Mouse (Mus musculus) midbrain, embryonic 13.5 days (tissue): ENCODE measurements at regions not wholly inside any gene's neighbourhood (a gene's known extent, or its start where the extent isn't known, plus 50 kb on each side); places are given as distances from the start of the nearest gene placed in this dataset. TPM values are rescaled to one million over a fixed set of nuclear protein-coding genes. Genes with fewer than 3 reads are reported as not detected.
A peak's percentile ranks its signal among the peaks of the same experiment; 100 is the strongest.

Source experiments
- ATAC-seq: fragments of 200-750 bp; cut with Nextera tagmentation; 2 replicates; pipeline ENCODE4 v1.8.0; 2017; ENCODE audit warnings: mild to moderate bottlenecking, moderate TSS enrichment, moderate library complexity
- H3K27ac ChIP-seq: fragments of 300-500 bp; sonication (generic); 2 replicates; pipeline ENCODE4 v1.5.1; 2015; ENCODE audit warnings: inconsistent platforms, mild to moderate bottlenecking, moderate library complexity
- H3K27me3 ChIP-seq: fragments of 300-500 bp; sonication (generic); 2 replicates; pipeline ENCODE4 v1.6.1; 2015; ENCODE audit warnings: mild to moderate bottlenecking, inconsistent platforms
- H3K36me3 ChIP-seq: fragments of 300-500 bp; sonication (generic); 2 replicates; pipeline ENCODE4 v1.6.1; 2015; ENCODE audit warnings: mild to moderate bottlenecking, inconsistent platforms
- H3K4me1 ChIP-seq: fragments of 300-500 bp; sonication (generic); replicated peaks from 2 replicates; pipeline ENCODE4 v1.6.1; 2015; ENCODE audit warnings: inconsistent platforms
- H3K4me2 ChIP-seq: fragments of 300-500 bp; sonication (generic); replicated peaks from 2 replicates; pipeline ENCODE4 v1.6.1; 2015; ENCODE audit warnings: moderate library complexity, mild to moderate bottlenecking, inconsistent platforms
- H3K4me3 ChIP-seq: fragments of 300-500 bp; sonication (generic); replicated peaks from 2 replicates; pipeline ENCODE4 v1.5.1; 2015; ENCODE audit warnings: mild to moderate bottlenecking, inconsistent platforms
- H3K9ac ChIP-seq: fragments of 300-500 bp; sonication (generic); replicated peaks from 2 replicates; pipeline ENCODE4 v1.6.1; 2015; ENCODE audit warnings: mild to moderate bottlenecking, inconsistent platforms
- H3K9me3 ChIP-seq: fragments of 300-500 bp; sonication (generic); 2 replicates; pipeline ENCODE4 v1.6.1; 2016; ENCODE audit warnings: mild to moderate bottlenecking, inconsistent platforms
- WGBS: fragments of 180-500 bp; shearing (Covaris S2); methylation state at CpG from one replicate; pipeline ENCODE4 v1.1.7; 2015; 5-methylcytosine and 5-hydroxymethylcytosine counted together
- microRNA counts: library from miRNA; unstranded; fragments of <30 nt; microRNA quantifications from one replicate; lab custom pipeline; 2016
- microRNA-seq: library from miRNA; unstranded; fragments of <30 nt; microRNA quantifications from one replicate; pipeline ENCODE4, GENCODE M21; 2016

DNA sequence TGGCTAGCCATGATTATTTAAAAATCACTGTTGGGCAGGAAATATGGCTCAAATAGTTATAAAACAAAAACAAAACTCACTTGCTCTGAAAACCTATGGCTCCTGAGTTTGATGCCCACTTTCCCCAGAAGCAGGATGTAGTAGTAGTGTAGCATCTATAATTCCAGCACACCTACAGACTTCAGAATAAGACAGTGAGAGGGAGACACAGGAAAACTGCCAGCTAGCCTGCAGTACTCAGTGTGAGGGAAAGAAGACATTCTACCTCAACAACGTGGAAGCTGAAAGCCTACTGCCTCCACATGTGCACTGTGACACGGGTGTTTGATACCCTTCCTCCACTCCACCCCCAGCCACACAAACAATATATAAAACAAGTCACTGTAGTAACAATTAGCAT is 68.9 kb upstream of the Fam216b start:
- H3K27ac ChIP-seq, result no peak overlapping the region
- no peak overlapping the region for H3K9ac ChIP-seq
- no peak overlapping the region for H3K4me3 ChIP-seq
- no peaks in the 10 kb centered on the region for H3K27me3 ChIP-seq
- H3K9me3 ChIP-seq, result no peaks in the 10 kb centered on the region
- no peaks in the 10 kb centered on the region for H3K36me3 ChIP-seq
- no peaks in the 10 kb centered on the region for H3K4me1 ChIP-seq
- 79% methylated on average over 2 of the region's 2 CpGs for WGBS
- H3K4me2 ChIP-seq, result no peak overlapping the region
- ATAC-seq, result no peak

DNA sequence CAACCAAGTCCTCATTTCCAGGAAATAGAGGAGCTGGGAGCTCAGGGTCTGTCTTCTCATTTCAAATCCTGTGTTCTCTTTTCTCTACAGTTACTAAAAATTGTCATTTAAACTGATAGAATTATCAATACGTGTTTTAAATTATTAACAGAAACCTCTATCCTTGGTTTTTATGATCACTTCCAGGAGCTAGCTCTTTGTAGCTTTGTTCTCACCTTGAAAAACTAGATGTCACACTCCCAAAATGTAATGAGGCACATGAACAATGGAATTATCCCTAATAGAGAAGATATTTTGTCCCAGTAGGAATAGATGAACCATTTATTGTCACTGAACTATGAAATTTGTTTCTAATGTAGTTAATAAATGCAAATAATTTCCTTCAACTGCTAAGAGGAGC is 60.0 kb upstream of the Fam216b start:
- Histone ChIP-seq H3K36me3 (no peaks in the 10 kb centered on the region), H3K27ac (no peak overlapping the region), H3K9ac (no peak overlapping the region), H3K4me1 (peaks cover 7% of the 10 kb centered on the region), H3K9me3 (no peaks in the 10 kb centered on the region), H3K27me3 (no peaks in the 10 kb centered on the region), H3K4me3 (no peak overlapping the region), H3K4me2 (no peak overlapping the region)
- WGBS, result 93% methylated on average over 1 of the region's 1 CpGs
- no peak for ATAC-seq

DNA sequence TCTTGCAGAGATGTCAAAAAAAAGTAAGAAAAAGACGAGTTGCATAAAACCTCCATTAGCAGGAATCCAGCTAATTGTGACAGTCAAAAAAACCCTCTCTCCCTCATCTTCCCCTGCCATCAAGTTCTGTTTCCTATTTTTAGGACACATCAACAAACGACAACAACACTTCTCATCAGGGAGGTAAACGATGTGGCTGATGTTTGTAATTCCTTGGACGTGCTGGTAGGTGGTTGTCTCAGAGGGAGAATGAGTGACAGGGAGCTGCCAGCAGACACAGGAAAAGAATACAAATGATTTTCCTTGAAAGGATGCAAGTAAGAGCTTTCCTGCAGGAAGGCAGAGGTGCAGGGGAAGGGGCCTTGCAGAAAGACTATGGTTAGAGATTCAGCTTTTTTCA is 54.9 kb upstream of the Fam216b start:
- no peak overlapping the region for H3K4me2 ChIP-seq
- no peaks in the 10 kb centered on the region for H3K9me3 ChIP-seq
- no peak overlapping the region for H3K4me3 ChIP-seq
- peak overlapping the region; percentile 51; the same call in 1 of the 2 replicates for H3K27ac ChIP-seq
- no peaks in the 10 kb centered on the region for H3K27me3 ChIP-seq
- H3K9ac ChIP-seq, result no peak overlapping the region
- H3K4me1 ChIP-seq, result peaks cover 10% of the 10 kb centered on the region
- no peaks in the 10 kb centered on the region for H3K36me3 ChIP-seq
- 28% methylated on average over 4 of the region's 4 CpGs for WGBS
- ATAC-seq, result no peak

MicroRNA genes in the stretch of these regions (microRNA counts, 519-probe panel; counts per million panel counts)
- microRNA mmu-miR-1971 (lab: Ali Mortazavi, UCI), result 110 counts per million, percentile 56 among the panel's probes with 10 or more counts

Small RNA genes lying in the stretch of these regions (microRNA-seq; reads per million reads assigned to microRNA genes)
- not detected for gene Mir1971
